ENCODE assay signal across 18 mouse cellular contexts in genomic region chr11:105152017-105152300, GRCm38 (mm10). TPM values are rescaled to one million over a fixed set of nuclear protein-coding genes. Genes with fewer than 3 reads are reported as not detected.
A peak's percentile ranks its signal among the peaks of the same experiment; 100 is the strongest.
DNase-seq lines count a peak whose midpoint lies in the region; ATAC-seq and TF ChIP-seq lines count a peak whose summit lies in the region.
"Had no signal": no experiment of that assay in that cellular context is flagged by ENCODE, and none has a peak within 500 bp of the region (broad histone marks: within the 10 kb centered on the region; RNA-seq: fewer than 3 reads in every experiment).

No protein-coding gene starts in this region.

- no peak for TF ChIP-seq CTCF in heart, adult 2 months (IDR thresholded peaks at IDR 0.05)
- no peak for TF ChIP-seq CTCF in bone marrow, adult 2 months (IDR thresholded peaks at IDR 0.05; ENCODE audit: control insufficient read depth, insufficient read depth, low read length)

- no peaks in the 10 kb centered on the region for H3K36me3 ChIP-seq in heart, embryonic 13.5 days
- no peaks in the 10 kb centered on the region for H3K36me3 ChIP-seq in heart, adult 2 months (ENCODE audit: control insufficient read depth, insufficient read depth, low read length)
- no peaks in the 10 kb centered on the region for H3K36me3 ChIP-seq in midbrain, embryonic 12.5 days
- no peaks in the 10 kb centered on the region for H3K36me3 ChIP-seq in midbrain, embryonic 11.5 days (ENCODE audit: control insufficient read depth, insufficient read depth, low read length)
- H3K36me3 ChIP-seq in midbrain, embryonic 14.5 days (ENCODE audit: control insufficient read depth, insufficient read depth, low read length) = no peaks in the 10 kb centered on the region

- H3K27me3 ChIP-seq in heart, embryonic 13.5 days (replicated peaks) = no peaks in the 10 kb centered on the region
- H3K27me3 ChIP-seq in heart, adult 2 months (ENCODE audit: control insufficient read depth, insufficient read depth, low read length) = no peaks in the 10 kb centered on the region
- H3K27me3 ChIP-seq in midbrain, embryonic 12.5 days = no peaks in the 10 kb centered on the region; the same call in 1 of the 2 replicates
- no peaks in the 10 kb centered on the region for H3K27me3 ChIP-seq in midbrain, embryonic 11.5 days (ENCODE audit: control insufficient read depth, insufficient read depth, low read length)
- no peaks in the 10 kb centered on the region for H3K27me3 ChIP-seq in midbrain, embryonic 14.5 days (ENCODE audit: control insufficient read depth, insufficient read depth, low read length)

- no peak overlapping the region for H3K27ac ChIP-seq in heart, embryonic 13.5 days (replicated peaks)
- no peak overlapping the region for H3K27ac ChIP-seq in heart, adult 2 months
- no peak overlapping the region for H3K27ac ChIP-seq in midbrain, embryonic 12.5 days (replicated peaks)
- no peak overlapping the region for H3K27ac ChIP-seq in midbrain, embryonic 11.5 days (ENCODE audit: low read depth, low read length)
- peak overlapping the region; percentile 45; the same call in 1 of the 2 replicates for H3K27ac ChIP-seq in bone marrow, adult 2 months (ENCODE audit: control insufficient read depth, insufficient read depth, low read depth, low read length, poor library complexity)
- H3K27ac ChIP-seq in midbrain, embryonic 14.5 days (replicated peaks; ENCODE audit: low read depth, low read length) = no peak overlapping the region
- H3K27ac ChIP-seq: left cerebral cortex, adult 2 months had no signal

- TF ChIP-seq POLR2A in heart, adult 2 months (IDR thresholded peaks at IDR 0.05; ENCODE audit: insufficient read depth, low read depth, low read length) = no peak
- no peak for TF ChIP-seq POLR2A in bone marrow, adult 2 months (IDR thresholded peaks at IDR 0.05; ENCODE audit: borderline replicate concordance, control insufficient read depth, low read depth, low read length)

- peaks cover 47% of the 10 kb centered on the region for H3K4me1 ChIP-seq in heart, embryonic 13.5 days
- H3K4me1 ChIP-seq in heart, adult 2 months (ENCODE audit: control insufficient read depth, insufficient read depth, low read length) = no peaks in the 10 kb centered on the region
- H3K4me1 ChIP-seq in midbrain, embryonic 12.5 days = peaks cover 11% of the 10 kb centered on the region
- no peaks in the 10 kb centered on the region; the same call in 1 of the 2 replicates for H3K4me1 ChIP-seq in midbrain, embryonic 11.5 days (ENCODE audit: control insufficient read depth, insufficient read depth, low read length)
- H3K4me1 ChIP-seq in bone marrow, adult 2 months (ENCODE audit: control insufficient read depth, insufficient read depth, low read length) = no peaks in the 10 kb centered on the region
- H3K4me1 ChIP-seq in midbrain, embryonic 14.5 days (ENCODE audit: control insufficient read depth, insufficient read depth, low read length) = 0 out of 2 replicates have a peak, but pooled peaks cover 4% of the 10 kb centered on the region

- H3K4me2 ChIP-seq in heart, embryonic 13.5 days = peak overlapping the region; percentile 51
- peak overlapping the region; percentile 27; the same call in 1 of the 2 replicates for H3K4me2 ChIP-seq in midbrain, embryonic 12.5 days (replicated peaks)
- H3K4me2 ChIP-seq in midbrain, embryonic 11.5 days = no peak overlapping the region
- H3K4me2 ChIP-seq in midbrain, embryonic 14.5 days (ENCODE audit: low read length) = peak overlapping the region; percentile 33; the same call in 1 of the 2 replicates

- no peak overlapping the region for H3K9ac ChIP-seq in heart, embryonic 13.5 days
- H3K9ac ChIP-seq in heart, adult 2 months (ENCODE audit: low read depth, low read length) = no peak overlapping the region
- H3K9ac ChIP-seq in midbrain, embryonic 12.5 days (replicated peaks) = no peak overlapping the region
- H3K9ac ChIP-seq in midbrain, embryonic 11.5 days (ENCODE audit: low read length) = no peak overlapping the region
- no peak overlapping the region for H3K9ac ChIP-seq in midbrain, embryonic 14.5 days (replicated peaks; ENCODE audit: low read length)

- no peak for ATAC-seq in heart, embryonic 13.5 days (ENCODE audit: extremely low read depth, insufficient number of reproducible peaks, low FRiP score, low TSS enrichment)
- ATAC-seq in midbrain, embryonic 12.5 days (ENCODE audit: low FRiP score, low read depth) = no peak
- ATAC-seq in midbrain, embryonic 11.5 days (ENCODE audit: low FRiP score) = no peak
- ATAC-seq in midbrain, embryonic 14.5 days (ENCODE audit: low FRiP score, low TSS enrichment) = no peak
- ATAC-seq: forebrain, postnatal 0 days had no signal

- H3K79me2 ChIP-seq in heart, adult 2 months (replicated peaks; ENCODE audit: control insufficient read depth, insufficient read depth, low read length) = no peaks in the 10 kb centered on the region

- intact Hi-C loops in heart, adult 2 months (cut with DNase I) = no loop called here
- intact Hi-C loops in gastrocnemius, postnatal 36 days (cut with DNase I) = no loop called here

- no peak overlapping the region for H3K4me3 ChIP-seq in heart, embryonic 13.5 days
- H3K4me3 ChIP-seq in heart, adult 2 months = no peak overlapping the region
- no peak overlapping the region for H3K4me3 ChIP-seq in midbrain, embryonic 12.5 days
- H3K4me3 ChIP-seq in midbrain, embryonic 11.5 days (ENCODE audit: low read depth, low read length) = no peak overlapping the region
- no peak overlapping the region for H3K4me3 ChIP-seq in bone marrow, adult 2 months (replicated peaks; ENCODE audit: control insufficient read depth, low read depth, low read length)
- H3K4me3 ChIP-seq in midbrain, embryonic 14.5 days (replicated peaks; ENCODE audit: low read depth, low read length) = no peak overlapping the region
- H3K4me3 ChIP-seq: left cerebral cortex, adult 2 months had no signal

- DNase-seq in heart, adult 2 months = no peak
- DNase-seq in midbrain, embryonic 11.5 days (ENCODE audit: low spot score, missing footprints) = no peak
- no peak for DNase-seq in midbrain, embryonic 14.5 days
- no peak for DNase-seq in gastrocnemius, postnatal 36 days
- DNase-seq in natural killer cell, adult 2 months (ENCODE audit: low spot score in 2 of 2) = no peak
- DNase-seq: adrenal gland, postnatal 36 days; cerebellum, adult 11-12 months; forebrain, postnatal 0 days; gastrocnemius, postnatal 25 days; lung, adult 2 months had no signal

- no peak for TF ChIP-seq EP300 in heart, adult 2 months (IDR thresholded peaks at IDR 0.05; ENCODE audit: insufficient read depth, low read depth, low read length)

- no peaks in the 10 kb centered on the region for H3K9me3 ChIP-seq in heart, embryonic 13.5 days
- no peaks in the 10 kb centered on the region for H3K9me3 ChIP-seq in midbrain, embryonic 12.5 days
- no peaks in the 10 kb centered on the region for H3K9me3 ChIP-seq in midbrain, embryonic 11.5 days (ENCODE audit: control insufficient read depth, low read length)
- H3K9me3 ChIP-seq in midbrain, embryonic 14.5 days (ENCODE audit: control insufficient read depth, low read length) = no peaks in the 10 kb centered on the region

- 54% methylated on average over 4 of the region's 4 CpGs for WGBS in heart, embryonic 13.5 days
- 52% methylated on average over 4 of the region's 4 CpGs for WGBS in heart, adult 2 months
- WGBS in midbrain, embryonic 12.5 days = no CpG with 5 or more reads among the region's 4 CpGs
- WGBS in midbrain, embryonic 11.5 days = 75% methylated on average over 2 of the region's 4 CpGs
- 28% methylated on average over 4 of the region's 4 CpGs for WGBS in bone marrow, adult 2 months
- 86% methylated on average over 2 of the region's 4 CpGs for WGBS in midbrain, embryonic 14.5 days

RNA-seq across cellular contexts. Expression of gene Gm10842, which starts 5.3 kb away (rescaled TPM):
- not detected in 2 replicates for polyA plus RNA-seq in heart, embryonic 13.5 days (2015; fragmentation: Nextera tagmentation; extraction: Ambion mirVana)
- total RNA-seq in heart, adult 2 months (2021) = not detected
- not detected in 2 replicates for polyA plus RNA-seq in heart, adult 2 months (2012; rRNA removed)
- polyA plus RNA-seq in midbrain, embryonic 12.5 days (2016; fragmentation: Nextera tagmentation; extraction: Ambion mirVana) = not detected in 2 replicates
- not detected in 2 replicates for polyA plus RNA-seq in midbrain, embryonic 11.5 days (2014; fragmentation: Nextera tagmentation; extraction: Ambion mirVana)
- polyA plus RNA-seq in bone marrow, adult 2 months (2011; ENCODE audit: insufficient read depth, insufficient read length, low replicate concordance, missing spikeins) = not detected in 2 replicates
- not detected in 2 replicates for polyA plus RNA-seq in midbrain, embryonic 14.5 days (2014; fragmentation: Nextera tagmentation; extraction: Ambion mirVana)
- not detected for total RNA-seq in gastrocnemius, postnatal 36 days (2021)
- total RNA-seq: adrenal gland, postnatal 36 days; forebrain, postnatal 0 days; gastrocnemius, postnatal 25 days; left cerebral cortex, adult 2 months; megakaryocyte, adult 5-6 weeks; neutrophil, adult 5-6 weeks had no signal
- polyA plus RNA-seq: CD4-positive, CD25-positive, alpha-beta regulatory T cell, adult 4 months; forebrain, postnatal 0 days; lung, adult 2 months; stomach, embryonic 16.5 days had no signal

RNA-seq across cellular contexts. Expression of gene Mettl2, which starts 25.7 kb away (rescaled TPM):
- 26.8 and 29.7 TPM in 2 replicates for polyA plus RNA-seq in heart, embryonic 13.5 days (2015; fragmentation: Nextera tagmentation; extraction: Ambion mirVana)
- total RNA-seq in heart, adult 2 months (2021) = 10 to 100 TPM; 10.1 to 12.8 TPM
- polyA plus RNA-seq in heart, adult 2 months (2012; rRNA removed) = 9.0 and 14.7 TPM in 2 replicates
- polyA plus RNA-seq in midbrain, embryonic 12.5 days (2016; fragmentation: Nextera tagmentation; extraction: Ambion mirVana) = 38.7 and 38.8 TPM in 2 replicates
- polyA plus RNA-seq in midbrain, embryonic 11.5 days (2014; fragmentation: Nextera tagmentation; extraction: Ambion mirVana) = 41.4 and 46.9 TPM in 2 replicates
- 3.3 and 4.5 TPM in 2 replicates for polyA plus RNA-seq in bone marrow, adult 2 months (2011; ENCODE audit: insufficient read depth, insufficient read length, low replicate concordance, missing spikeins)
- polyA plus RNA-seq in midbrain, embryonic 14.5 days (2014; fragmentation: Nextera tagmentation; extraction: Ambion mirVana) = 29.2 and 30.9 TPM in 2 replicates
- 1 to 10 TPM; 6.0 to 8.4 TPM for total RNA-seq in gastrocnemius, postnatal 36 days (2021)

RNA-seq across cellular contexts. Expression of gene Tlk2, which starts 26.6 kb away (rescaled TPM):
- 12.2 and 13.2 TPM in 2 replicates for polyA plus RNA-seq in heart, embryonic 13.5 days (2015; fragmentation: Nextera tagmentation; extraction: Ambion mirVana)
- 10 to 100 TPM; 35.9 to 41.9 TPM for total RNA-seq in heart, adult 2 months (2021)
- polyA plus RNA-seq in heart, adult 2 months (2012; rRNA removed) = 11.5 and 20.2 TPM in 2 replicates
- 29.4 and 31.7 TPM in 2 replicates for polyA plus RNA-seq in midbrain, embryonic 12.5 days (2016; fragmentation: Nextera tagmentation; extraction: Ambion mirVana)
- 29.4 and 33.1 TPM in 2 replicates for polyA plus RNA-seq in midbrain, embryonic 11.5 days (2014; fragmentation: Nextera tagmentation; extraction: Ambion mirVana)
- polyA plus RNA-seq in bone marrow, adult 2 months (2011; ENCODE audit: insufficient read depth, insufficient read length, low replicate concordance, missing spikeins) = 25.7 and 33.3 TPM in 2 replicates
- 27.0 and 29.3 TPM in 2 replicates for polyA plus RNA-seq in midbrain, embryonic 14.5 days (2014; fragmentation: Nextera tagmentation; extraction: Ambion mirVana)
- total RNA-seq in gastrocnemius, postnatal 36 days (2021) = 10 to 100 TPM; 37.4 to 41.1 TPM
